Mouse (Mus musculus) lung, adult 2 months (tissue): ENCODE data around the gene Tdp1. TPM values are rescaled to one million over a fixed set of nuclear protein-coding genes. Genes with fewer than 3 reads are reported as not detected.

Experiments
- DNase-seq: peaks from one replicate; pipeline ENCODE4 v3.0.0; 2022
- H3K4me1 ChIP-seq: fragments of 200-500 bp; 2 replicates; pipeline ENCODE4 v1.6.1; 2011; ENCODE audit warnings: low read length; ENCODE audit not compliant: control insufficient read depth, insufficient read depth
- H3K4me3 ChIP-seq: fragments of 200-500 bp; replicated peaks from 2 replicates; pipeline ENCODE3; 2011; ENCODE audit warnings: low read depth, mild to moderate bottlenecking, control low read depth, low read length; ENCODE audit errors: extremely low read depth
- CTCF ChIP-seq: fragments of 200-500 bp; IDR thresholded peaks from 2 replicates; pipeline ENCODE4 v1.5.1; 2011; ENCODE audit warnings: mild to moderate bottlenecking, low read length, control low read depth; ENCODE audit not compliant: insufficient read depth
- POLR2A ChIP-seq: fragments of 200-500 bp; IDR thresholded peaks from 2 replicates; pipeline ENCODE4 v1.6.1; 2011; ENCODE audit warnings: low read depth, mild to moderate bottlenecking, control low read depth, low read length, borderline replicate concordance; ENCODE audit errors: extremely low read depth
- WGBS: fragments of 180-500 bp; shearing (Covaris S2); methylation state at CpG from one replicate; pipeline ENCODE4 v1.1.7; 2018; 5-methylcytosine and 5-hydroxymethylcytosine counted together
- polyA plus RNA-seq: library from polyadenylated mRNA; depleted of rRNA; stranded (reverse); fragments of >200 nt; gene quantifications from 2 replicates; pipeline ENCODE4 v1.2.3, GENCODE M21; 2012

Gene Tdp1
- polyA plus RNA-seq, 1 experiment = 12.9 TPM

DNA sequence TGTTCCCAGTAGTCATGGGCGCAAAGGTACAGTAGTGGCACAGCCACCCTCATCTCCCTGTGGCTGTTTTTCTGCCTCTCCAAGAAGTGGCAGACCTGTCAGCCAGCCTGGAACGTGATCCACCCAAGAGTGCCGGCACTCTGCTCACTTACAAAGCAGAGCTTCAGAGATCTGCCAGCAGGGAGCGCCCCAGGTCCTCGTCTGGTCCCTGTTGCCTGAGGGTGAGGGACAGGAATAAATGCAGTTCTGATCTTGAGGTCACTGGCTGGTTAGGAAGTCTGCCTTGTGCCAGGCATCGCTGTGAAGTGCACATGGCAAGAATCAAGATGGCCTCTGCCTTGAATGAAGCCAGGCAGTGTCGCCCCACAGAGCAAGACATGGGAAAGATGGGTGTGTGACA is 68.6 kb downstream of the Tdp1 start:
- WGBS = 69% methylated on average over 7 of the region's 7 CpGs
- peak; percentile 46; the same call in 1 of the 2 replicates for TF ChIP-seq CTCF
- no peak for TF ChIP-seq POLR2A
- no peaks in the 10 kb centered on the region for H3K4me1 ChIP-seq
- DNase-seq = no peak
- H3K4me3 ChIP-seq = no peak overlapping the region

DNA sequence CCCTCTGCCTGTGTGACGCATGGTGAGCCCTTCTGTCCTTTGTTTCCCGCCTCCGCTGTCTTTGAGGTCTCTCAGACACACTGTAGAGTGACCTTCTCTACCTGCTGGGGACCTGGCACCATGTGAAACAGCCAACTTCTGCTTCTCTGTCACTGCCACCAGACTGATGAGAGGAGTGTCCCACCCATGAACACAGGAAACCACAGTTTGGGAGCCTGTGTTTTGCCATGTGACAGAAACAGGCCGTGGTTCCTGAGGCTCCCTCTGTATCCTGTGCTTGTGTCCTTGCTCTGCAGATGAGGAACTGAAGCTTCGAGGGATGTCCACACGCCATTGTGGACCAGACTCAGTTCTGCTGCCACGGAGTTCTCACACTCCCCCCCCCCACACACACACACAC is 72.1 kb downstream of the Tdp1 start:
- DNase-seq = no peak
- WGBS = 69% methylated on average over 7 of the region's 7 CpGs
- TF ChIP-seq CTCF (no peak), POLR2A (no peak)
- Histone ChIP-seq H3K4me1 (no peaks in the 10 kb centered on the region; the same call in 1 of the 2 replicates), H3K4me3 (no peak overlapping the region)

DNA sequence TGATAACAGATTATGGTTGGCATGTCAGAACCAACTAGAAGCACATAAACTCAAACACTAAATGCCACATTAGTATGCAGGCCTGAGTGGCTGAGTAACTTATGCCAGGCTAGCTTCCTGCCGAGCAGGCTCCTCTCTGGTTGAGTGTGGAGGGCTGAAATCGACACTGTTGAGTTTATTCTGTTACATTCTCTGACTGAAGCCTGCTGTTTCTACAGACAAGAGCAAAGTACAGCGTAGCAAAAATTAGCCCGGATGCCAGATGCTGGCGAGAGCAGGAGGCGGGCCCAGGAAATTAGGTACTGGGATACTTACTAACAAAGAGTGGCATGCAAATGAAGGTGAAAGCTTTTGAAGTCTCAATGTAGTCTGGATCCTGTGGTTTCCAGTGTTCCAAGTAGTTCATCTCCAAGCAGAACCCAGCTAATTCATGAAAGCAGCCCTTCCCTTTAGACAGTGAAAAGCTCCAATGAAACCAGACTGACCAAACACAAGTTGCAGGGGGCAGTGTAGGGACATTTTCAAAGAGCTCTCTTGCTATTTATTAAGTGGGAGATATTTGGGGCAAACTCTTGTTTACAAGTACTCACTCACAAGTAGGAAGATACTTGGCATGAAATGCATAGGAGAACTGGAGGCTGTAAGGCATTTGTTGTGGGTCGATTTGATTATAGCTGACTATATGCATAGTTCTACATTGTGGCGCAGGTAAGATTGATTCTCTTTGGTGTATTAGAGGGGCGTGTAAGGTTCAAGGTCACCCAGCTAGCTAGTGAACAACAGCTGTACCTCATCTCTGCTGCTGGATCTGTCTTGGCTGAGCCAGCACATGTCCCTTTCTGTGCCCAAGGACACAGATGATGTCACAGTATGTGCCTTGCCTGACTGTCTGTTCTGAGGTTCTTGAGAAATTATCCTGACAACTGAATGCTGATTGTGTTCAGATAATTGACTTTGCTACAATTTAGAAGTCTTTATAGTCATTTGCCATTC is 74.0 kb downstream of the Tdp1 start:
- TF ChIP-seq CTCF (no peak), POLR2A (no peak)
- 66% methylated on average over 9 of the region's 9 CpGs for WGBS
- no peak for DNase-seq
- Histone ChIP-seq H3K4me3 (no peak overlapping the region), H3K4me1 (no peaks in the 10 kb centered on the region; the same call in 1 of the 2 replicates)

DNA sequence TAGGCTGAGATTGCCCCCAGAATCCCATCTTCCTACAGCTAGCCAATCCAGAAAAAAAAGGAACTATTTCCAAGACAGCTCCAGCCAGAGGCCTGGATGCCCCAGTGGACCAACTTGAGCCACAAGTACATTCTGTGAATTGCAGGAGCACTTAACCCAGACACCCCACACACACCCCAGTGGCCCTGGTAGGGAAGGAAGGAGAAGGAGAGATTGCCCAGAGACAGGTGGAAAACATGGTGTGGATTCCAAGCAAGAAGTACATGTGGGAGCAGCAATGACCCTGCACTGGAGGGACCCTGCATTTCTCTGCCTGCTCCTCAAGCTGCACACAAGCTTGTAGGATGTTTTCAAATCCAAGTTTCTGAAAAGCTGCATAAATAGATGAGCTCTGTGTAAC is 75.0 kb downstream of the Tdp1 start:
- H3K4me1 ChIP-seq = no peaks in the 10 kb centered on the region; the same call in 1 of the 2 replicates
- TF ChIP-seq POLR2A (no peak), CTCF (no peak)
- H3K4me3 ChIP-seq = no peak overlapping the region
- DNase-seq = no peak

DNA sequence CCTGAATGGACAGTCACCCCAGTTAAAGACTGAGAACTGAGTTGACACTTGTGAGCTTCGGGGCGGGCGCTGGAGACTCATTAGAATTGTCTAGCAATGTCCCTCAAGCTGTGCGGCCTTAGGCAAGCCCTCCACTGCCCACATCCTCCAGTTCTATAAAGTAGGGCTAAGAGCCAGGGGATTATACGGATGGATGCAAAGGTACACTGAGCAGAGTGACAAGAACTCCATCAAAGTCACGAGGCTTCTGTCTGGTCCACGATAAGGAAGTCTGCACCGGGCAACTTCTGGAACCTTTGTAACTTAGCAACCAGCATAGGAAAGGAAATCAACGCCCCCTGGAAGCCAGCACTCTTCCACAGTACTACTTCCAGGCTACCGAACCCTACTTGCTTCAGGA is 75.6 kb downstream of the Tdp1 start:
- H3K4me3 ChIP-seq = no peak overlapping the region
- 30% methylated on average over 10 of the region's 10 CpGs for WGBS
- DNase-seq = no peak
- H3K4me1 ChIP-seq = peaks cover 3% of the 10 kb centered on the region
- TF ChIP-seq CTCF (no peak), POLR2A (no peak)

DNA sequence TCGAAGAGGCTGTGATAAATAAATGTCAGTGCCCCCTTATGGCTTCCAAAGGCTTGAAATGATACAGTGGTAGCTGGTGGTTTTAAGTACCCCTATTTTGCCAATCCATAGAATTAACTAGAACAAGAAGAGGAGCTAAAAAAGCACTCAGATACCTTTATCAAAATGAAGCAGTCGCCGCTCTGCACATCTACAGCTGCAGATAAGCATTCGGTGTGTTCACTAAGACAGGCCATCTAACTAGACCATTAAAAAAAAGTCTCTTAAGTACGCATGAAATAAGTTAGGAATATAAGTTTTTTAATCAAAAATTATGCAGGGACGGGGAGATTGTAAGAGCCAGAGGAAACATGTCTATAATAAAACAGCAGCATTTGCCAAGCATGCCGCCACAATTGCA is 76.4 kb downstream of the Tdp1 start:
- 83% methylated on average over 7 of the region's 7 CpGs for WGBS

DNA sequence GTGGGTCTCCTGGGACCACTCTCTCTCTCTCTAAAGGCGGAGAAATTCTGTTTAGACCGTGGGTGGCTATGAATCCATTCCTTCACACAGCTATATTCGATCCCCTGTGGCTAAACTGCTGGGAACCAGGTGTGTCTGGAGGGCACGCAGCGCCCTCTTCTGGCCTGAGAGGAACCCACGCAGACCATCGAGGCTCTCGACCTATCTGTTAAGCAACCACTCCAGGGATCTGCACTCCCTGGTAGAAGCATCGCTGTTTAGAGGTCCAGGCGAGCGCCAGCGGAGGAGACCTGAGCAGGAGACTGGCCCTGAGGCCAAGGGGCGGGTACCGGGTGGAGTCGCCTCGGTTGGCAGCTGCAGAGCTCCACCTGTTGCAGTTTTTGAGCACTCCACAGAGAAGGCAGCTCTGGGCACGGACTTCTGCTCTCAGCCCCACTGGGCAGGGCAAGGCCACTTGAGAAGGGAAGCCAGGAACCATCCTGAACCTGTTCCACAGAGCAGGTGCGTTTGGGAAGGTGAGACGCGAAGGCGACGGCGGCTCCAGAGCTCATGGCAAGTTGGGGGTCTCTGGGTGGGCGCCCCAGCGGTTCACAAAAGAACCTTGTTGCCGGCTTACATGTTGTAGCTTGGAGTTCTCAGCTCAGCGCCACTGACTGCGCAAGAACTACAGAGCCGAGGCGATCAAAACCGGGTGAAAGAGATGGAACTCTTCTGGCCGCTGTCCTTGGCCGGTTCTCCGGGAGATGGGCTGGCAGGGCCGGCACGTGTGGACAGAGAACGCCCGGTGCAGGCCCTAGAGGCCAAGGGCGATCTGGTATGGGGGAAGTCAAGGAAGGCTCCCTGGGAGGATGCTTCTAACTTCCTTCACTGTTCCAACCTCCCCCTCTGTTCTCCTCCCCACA is 80.2 kb downstream of the Tdp1 start, which contains the start of gene Kcnk13:
TSS of gene Kcnk13 (plus strand) at position 199 of the 902 bp plus-strand sequence.
- peak; percentile 49 for DNase-seq
- 2% methylated on average over 39 of the region's 39 CpGs for WGBS
- TF ChIP-seq POLR2A (no peak), CTCF (peak; percentile 84)

More for the DNA sequence above, 76.4 kb downstream of the Tdp1 start:
- Histone ChIP-seq H3K4me1 (peaks cover 6% of the 10 kb centered on the region), H3K4me3 (no peak overlapping the region)
- DNase-seq = no peak
- TF ChIP-seq CTCF (no peak), POLR2A (no peak)

DNA sequence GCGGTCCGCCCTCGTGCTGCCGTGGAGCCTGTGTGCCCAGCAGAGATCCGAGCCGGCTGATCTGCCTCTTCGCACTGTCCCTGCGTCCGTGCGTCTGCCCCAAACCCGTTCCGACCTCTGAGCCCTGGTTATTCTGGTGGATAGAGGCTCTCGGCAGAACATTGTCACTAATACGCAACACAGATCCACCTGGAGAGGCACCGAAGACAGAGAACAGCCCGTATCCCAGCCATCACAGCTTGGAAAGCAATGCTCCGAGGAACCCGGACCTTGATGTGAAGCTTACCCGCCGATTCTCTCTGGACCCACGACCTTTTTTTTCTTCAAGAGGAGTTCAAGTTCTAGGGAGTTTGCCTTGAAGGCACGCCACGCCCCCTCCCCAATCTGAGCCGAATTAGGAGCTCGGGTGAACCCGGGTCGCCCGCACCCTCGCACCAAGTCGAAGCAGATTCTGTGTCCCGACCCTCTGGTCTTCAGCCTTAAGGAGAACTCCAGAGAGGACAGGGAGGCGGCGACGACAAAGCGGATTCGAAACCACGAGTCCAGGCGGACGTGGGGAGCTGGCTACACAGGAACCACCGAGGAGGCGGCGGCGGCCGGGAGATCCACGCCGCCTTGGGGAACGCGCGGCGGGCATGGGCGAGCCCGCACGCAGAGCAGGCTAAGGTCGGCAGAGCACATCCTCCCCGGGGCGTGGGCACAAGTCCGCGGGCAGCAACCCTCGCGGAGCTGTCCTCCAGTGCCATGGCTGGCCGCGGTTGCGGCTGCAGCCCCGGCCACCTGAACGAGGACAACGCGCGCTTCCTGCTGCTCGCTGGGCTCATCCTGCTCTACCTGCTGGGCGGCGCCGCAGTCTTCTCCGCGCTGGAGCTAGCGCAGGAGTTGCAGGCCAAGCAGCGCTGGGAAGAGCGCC is 81.1 kb downstream of the Tdp1 start:
- Histone ChIP-seq H3K4me3 (peak overlapping the region; percentile 51), H3K4me1 (peaks cover 6% of the 10 kb centered on the region; the same call in 1 of the 2 replicates)
- under 1% methylated on average over 77 of the region's 77 CpGs for WGBS
- TF ChIP-seq CTCF = no peak
- no peak for TF ChIP-seq POLR2A
- DNase-seq = peak; percentile 33

More for the DNA sequence above, 80.2 kb downstream of the Tdp1 start, which contains the start of gene Kcnk13:
- Histone ChIP-seq H3K4me3 (peak within 1 kb of the TSS; percentile 51), H3K4me1 (peaks cover 6% of the 10 kb centered on the region; the same call in 1 of the 2 replicates)
